Mouse (Mus musculus): ENCODE measurements around the gene Dkc1.

- no peak for TF ChIP-seq CTCF (IDR thresholded peaks at IDR 0.05; ENCODE audit: low read depth, low read length)
- TF ChIP-seq EP300 (IDR thresholded peaks at IDR 0.05; ENCODE audit: insufficient read depth, low read depth, low read length), result no peak
- TF ChIP-seq POLR2A (IDR thresholded peaks at IDR 0.05; ENCODE audit: insufficient read depth, low read length), result no peak
These were observed 3.1 kb downstream of the Dkc1 start for GRCm38 (mm10) chrX:75098799-75099198.

All from ES-Bruce4 (cell line).